Mouse (Mus musculus): Measurements from ENCODE around the gene Miox. TPM values are rescaled to one million over a fixed set of nuclear protein-coding genes. Genes with fewer than 3 reads are reported as not detected.
A peak's percentile ranks its signal among the peaks of the same experiment; 100 is the strongest.

The Miox gene
- total RNA-seq, 4 experiments from 2014 or later: 1.4 TPM; not detected in 2

DNA sequence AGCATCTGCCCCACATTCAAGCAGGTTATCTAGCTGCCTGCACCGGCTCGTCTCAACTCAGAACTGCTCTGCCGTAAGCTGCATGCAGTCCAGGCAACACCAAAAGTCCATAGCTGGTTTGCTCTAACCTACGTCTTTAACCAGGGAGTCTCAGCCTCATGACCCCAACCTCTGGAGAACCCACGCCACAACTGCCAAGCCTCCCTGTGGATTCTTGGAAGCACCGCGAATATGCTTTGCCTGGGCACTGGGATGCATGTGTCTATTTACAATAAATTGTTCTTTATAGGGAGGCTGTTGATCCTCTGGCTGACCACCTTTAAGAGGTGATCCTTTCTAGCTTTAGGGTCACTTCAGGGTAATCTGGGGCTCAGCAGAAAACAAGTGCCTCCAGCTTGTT lies 38.3 kb downstream of the Miox start:
- DNase-seq: no peak

DNA sequence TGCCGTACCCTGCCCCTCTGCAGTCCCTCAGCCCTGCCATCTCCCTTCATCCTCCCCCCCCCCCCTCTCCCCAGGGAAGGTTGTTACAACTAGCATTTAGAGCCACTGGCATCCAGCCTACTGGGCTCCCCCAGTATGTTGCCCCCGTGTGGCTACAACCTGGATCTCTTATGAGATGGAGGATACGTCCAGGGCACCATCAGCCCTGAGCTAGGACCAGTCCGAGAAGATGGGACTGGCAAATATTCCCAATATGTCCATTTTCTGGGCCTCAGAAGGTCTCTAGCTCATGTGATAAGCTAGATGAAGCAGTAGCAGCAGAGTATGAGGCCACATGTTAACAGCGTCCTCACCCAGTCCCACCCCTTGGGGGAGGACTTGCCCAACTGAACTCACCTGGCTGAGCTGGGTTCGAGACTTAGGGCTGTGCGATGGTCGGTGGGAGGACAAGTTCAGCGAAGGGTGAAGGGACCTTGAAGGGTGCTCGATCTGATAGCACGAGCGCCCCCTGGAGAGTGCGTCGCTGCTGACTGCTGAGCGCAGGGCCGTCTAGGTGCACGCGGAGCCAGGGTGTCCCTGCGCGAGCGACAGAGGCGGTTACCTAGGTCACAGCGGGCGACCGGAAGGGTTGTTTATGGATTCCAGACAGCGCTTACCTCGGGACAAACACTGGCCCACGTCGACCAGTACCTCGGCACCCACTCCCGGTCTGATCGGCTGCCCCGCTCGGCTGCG lies 39.0 kb downstream of the Miox start:
- DNase-seq: peak; percentile 83

DNA sequence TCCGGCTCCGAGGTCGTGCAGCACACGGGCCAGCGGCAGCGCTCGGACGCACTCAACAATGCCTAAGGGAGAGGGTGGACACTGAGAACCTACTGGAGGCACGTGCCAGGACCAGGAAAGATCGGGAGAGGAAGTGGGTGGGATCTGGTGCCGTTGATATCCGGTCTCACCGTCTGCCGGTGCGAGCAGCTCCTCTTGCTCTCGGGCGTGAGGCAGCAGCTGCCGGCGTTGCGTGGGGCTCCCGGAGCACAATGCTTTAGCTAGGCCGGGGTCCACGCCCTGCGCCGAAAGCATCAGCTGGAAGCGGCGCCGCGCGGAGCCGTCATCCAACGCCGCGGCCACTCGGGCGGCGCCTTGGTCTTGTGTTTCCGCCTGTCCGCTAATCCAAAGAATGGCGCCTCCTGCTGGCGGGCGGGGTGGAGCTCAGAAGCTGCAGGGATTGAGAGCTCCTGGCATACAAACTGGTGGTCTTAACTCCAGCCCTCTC lies 39.6 kb downstream of the Miox start, which contains the start of gene Sco2:
TSS of gene Sco2 (minus strand) at position 85 of the 487 bp plus-strand sequence.
- peak; percentile 86 for DNase-seq

- DNase-seq: no peak
Observed at GRCm38 (mm10) chr15:89374340-89374739, 40.1 kb downstream of the Miox start.

DNA sequence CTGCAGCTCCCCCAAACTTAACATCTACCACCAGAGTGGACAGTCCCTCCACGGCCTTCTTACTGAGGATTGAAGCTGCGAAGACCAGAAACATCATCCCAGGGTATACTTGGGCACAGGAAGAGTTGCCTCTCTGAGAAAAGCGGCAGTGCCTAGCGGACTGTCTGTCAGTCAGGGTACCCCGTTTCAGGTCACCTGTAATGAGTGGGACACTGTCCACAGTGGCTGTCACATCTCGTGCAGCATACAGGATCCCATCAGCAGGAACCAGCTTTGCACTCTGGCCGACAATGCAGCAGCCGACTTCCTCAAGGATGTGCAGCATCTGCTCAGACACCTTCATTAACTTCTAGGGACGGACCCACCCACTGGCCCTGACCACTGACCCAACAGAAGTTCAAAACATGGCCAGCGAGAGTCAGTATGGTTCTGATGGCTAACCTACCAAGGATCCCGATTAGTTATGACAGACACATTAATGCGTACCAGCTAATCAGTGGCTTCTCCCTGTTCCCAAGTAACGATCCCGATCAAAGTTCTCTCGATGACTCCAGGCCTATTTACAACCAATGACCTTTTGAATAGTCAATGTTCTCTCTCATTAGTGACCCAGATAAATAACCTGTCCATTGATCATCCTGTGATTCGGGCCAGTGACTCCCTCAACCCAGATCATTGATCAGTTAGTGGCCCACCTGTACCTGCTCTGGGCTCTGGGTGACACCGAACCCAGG lies 40.8 kb downstream of the Miox start:
- no peak for DNase-seq

DNA sequence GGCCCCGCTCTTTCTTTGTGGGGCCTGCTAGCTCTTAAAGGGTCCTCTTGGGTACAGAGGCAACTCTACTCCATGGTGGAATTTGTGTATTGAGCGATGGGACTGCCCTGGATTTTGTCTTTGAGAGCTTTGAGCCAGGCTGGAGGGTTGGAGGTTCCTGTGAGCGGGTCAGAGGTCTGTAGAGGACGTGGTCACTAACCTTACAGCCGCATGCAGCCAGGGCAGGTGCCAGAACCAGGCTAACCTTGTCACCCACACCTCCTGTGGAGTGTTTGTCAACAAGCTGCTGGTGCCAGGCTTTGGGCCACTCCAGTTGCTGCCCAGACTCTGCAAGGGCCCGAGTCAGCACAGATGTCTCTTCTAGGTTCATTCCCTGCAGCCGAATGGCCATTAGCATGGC lies 41.8 kb downstream of the Miox start:
- DNase-seq: no peak

- no peak for DNase-seq
Observed at GRCm38 (mm10) chr15:89376957-89377356, 42.8 kb downstream of the Miox start, which contains the start of gene Tymp. TSS of gene Tymp (minus strand) at chr15:89377039.

DNA sequence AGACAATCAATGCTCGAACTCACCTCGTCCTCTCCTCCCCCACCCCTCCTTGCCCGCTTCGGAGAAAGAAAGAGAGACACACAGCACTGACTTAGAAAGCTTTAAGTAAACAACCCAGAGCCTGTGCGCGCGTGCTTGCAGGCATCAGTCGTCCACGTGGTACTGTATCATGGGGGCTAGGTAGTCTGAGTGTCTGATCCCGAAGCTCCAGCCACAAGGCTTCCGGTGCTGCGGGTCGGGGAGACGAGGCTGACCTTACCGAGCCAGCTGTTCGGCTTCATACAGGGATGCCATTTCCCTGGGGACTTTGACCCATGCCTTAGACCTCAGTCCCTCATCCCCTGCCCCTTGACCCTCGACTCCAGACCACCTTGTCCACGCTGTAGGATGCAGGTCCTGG lies 43.2 kb downstream of the Miox start:
- DNase-seq: no peak

- DNase-seq: no peak
Observed at GRCm38 (mm10) chr15:89377938-89378828, 44.0 kb downstream of the Miox start.

DNA sequence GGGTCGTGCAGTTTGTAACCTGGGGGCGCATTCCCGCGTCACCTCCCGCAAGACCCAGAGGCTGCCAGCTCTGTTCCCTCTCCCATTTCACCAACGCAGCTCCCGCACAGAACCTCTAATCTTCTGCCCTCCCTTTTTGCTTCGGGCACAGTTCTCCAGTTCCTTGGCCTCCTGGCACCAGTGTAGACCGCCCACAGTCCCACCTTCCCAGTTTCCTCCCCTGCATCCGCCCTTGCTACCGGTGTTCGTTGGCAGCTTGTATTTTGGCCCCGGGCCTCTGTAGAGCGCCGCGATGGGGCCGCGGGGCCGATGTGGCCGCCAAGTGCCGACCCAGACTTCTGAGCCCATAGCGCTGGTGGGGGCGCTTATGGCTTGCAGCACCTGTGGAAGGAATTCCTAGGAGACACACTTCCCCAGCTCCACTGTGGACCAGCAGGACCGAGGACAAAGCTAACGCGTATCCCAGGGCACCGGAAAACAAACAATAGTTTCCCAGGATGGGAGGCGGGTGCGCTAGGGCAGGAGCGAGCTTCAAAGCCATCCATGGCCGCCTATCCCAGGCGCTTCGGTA lies 44.7 kb downstream of the Miox start, which contains the start of gene Odf3b:
TSS of gene Odf3b (minus strand) at position 452 of the 571 bp plus-strand sequence.
- DNase-seq: no peak

DNA sequence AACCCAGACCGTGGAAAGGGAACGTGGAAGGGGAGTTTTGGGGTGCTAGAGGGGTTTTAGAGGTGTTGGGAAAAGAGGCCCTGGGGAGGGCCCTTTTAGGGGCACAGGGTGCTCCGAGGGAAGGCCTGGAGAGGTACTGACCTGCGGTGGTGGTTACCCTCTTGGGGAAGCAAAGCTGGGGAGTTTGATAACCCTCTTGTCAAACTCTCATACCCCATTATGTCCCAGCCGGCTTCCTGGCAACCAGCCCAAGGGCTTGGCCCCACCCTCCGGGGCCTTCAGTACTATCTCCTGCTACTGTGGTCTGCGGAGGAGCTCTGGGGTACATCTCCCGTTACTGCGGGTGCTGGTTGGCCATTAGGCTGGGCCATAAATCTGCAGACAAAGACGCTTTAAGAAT lies 45.2 kb downstream of the Miox start:
- DNase-seq: no peak

DNA sequence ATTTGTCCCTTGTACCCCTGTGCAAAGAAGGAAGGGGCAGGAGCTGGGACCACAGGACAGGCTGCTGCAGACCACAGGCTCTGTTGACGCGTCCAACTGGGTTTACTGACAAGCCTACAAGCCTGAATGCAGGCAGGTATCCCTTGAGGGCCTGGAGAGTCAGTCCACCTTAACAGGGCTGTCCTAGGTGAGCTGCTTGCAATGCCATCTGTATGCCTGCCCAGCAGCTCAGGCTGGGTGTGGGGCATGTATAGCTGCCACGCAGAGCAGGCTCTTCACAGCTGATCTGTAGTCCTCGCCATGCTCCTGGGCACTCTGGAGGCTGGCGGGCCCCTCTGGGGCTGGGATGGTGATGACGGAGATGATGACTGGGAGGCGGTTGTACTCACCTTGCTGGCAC lies 50.4 kb downstream of the Miox start, which contains the start of gene Klhdc7b:
TSS of gene Klhdc7b (plus strand) at position 301 of the 400 bp plus-strand sequence.
- DNase-seq: no peak

Small RNA genes within 50 kb of the gene (microRNA-seq; reads per million reads assigned to microRNA genes)
- gene Mir6959: 0.18 to 0.84 reads per million in 2 experiments

Other genes with a start within 250 kb of the Miox start
- 10 to 100 TPM; 44.0 to 52.1 (median 46.1) TPM for gene Selenoo, start 245.3 kb upstream of the Miox start, total RNA-seq (2022)
- gene Tubgcp6, start 211.3 kb upstream of the Miox start, total RNA-seq (2022): 10 to 100 TPM; 16.0 to 24.6 (median 20.3) TPM
- 10 to 100 TPM; 13.2 to 23.1 (median 18.0) TPM for gene Hdac10, start 205.7 kb upstream of the Miox start, total RNA-seq (2022)
- 10 to 100 TPM; 10.5 to 22.7 (median 14.3) TPM for gene Mapk12, start 193.7 kb upstream of the Miox start, total RNA-seq (2022)
- gene Mapk11, start 184.8 kb upstream of the Miox start, total RNA-seq (2022): 1 to 10 TPM; 4.6 to 7.7 (median 6.3) TPM
- 100 to 1,000 TPM; 153 to 177 (median 157) TPM for gene Plxnb2, start 153.6 kb upstream of the Miox start, total RNA-seq (2022)
- gene Dennd6b, start 137.9 kb upstream of the Miox start, total RNA-seq (2022): 10 to 100 TPM in 1 of 4 experiments, 1 to 10 TPM in 3; 6.9 to 13.2 (median 8.9) TPM
- gene Ppp6r2, start 122.8 kb upstream of the Miox start, total RNA-seq (2022): 10 to 100 TPM; 46.8 to 89.2 (median 66.8) TPM
- 100 to 1,000 TPM in 2 of 4 experiments, 10 to 100 TPM in 2; 90.8 to 127 (median 101) TPM for gene Sbf1, start 19.1 kb upstream of the Miox start, total RNA-seq (2022)
- gene Adm2, start 11.7 kb upstream of the Miox start, total RNA-seq (2022): not detected
- gene Lmf2, start 21.3 kb downstream of the Miox start, total RNA-seq (2022): 10 to 100 TPM; 44.4 to 57.5 (median 48.6) TPM
- gene Ncaph2, start 21.3 kb downstream of the Miox start, total RNA-seq (2022): 10 to 100 TPM; 79.1 to 93.1 (median 87.8) TPM
- 10 to 100 TPM; 18.7 to 28.6 (median 24.6) TPM for gene Sco2, start 39.4 kb downstream of the Miox start, total RNA-seq (2022)
- gene Tymp, start 42.6 kb downstream of the Miox start, total RNA-seq (2022): under 1 TPM; 0.22 to 0.73 (median 0.51) TPM
- under 1 TPM; 0.34 to 0.73 (median 0.43) TPM for gene Odf3b, start 44.9 kb downstream of the Miox start, total RNA-seq (2022)
- under 1 TPM in 1 of 4 experiments, not detected in 3; 0.09 TPM for gene Klhdc7b, start 50.5 kb downstream of the Miox start, total RNA-seq (2022)
- gene Syce3, start 76.1 kb downstream of the Miox start, total RNA-seq (2022): not detected
- gene Cpt1b, start 91.5 kb downstream of the Miox start, total RNA-seq (2022): 10 to 100 TPM in 3 of 4 experiments, 1 to 10 TPM in 1; 6.3 to 68.6 (median 53.1) TPM
- 1 to 10 TPM; 1.1 to 2.3 (median 1.9) TPM for gene C730034F03Rik, start 95.2 kb downstream of the Miox start, total RNA-seq (2022)
- gene Gm44502, start 95.3 kb downstream of the Miox start, total RNA-seq (2022): 1 to 10 TPM in 2 of 4 experiments, not detected in 2; 1.2 to 1.5 TPM
- gene Chkb, start 95.5 kb downstream of the Miox start, total RNA-seq (2022): 10 to 100 TPM; 47.0 to 76.2 (median 66.7) TPM
- 10 to 100 TPM; 14.3 to 19.0 (median 15.0) TPM for gene Mapk8ip2, start 119.5 kb downstream of the Miox start, total RNA-seq (2022)
- gene Arsa, start 143.0 kb downstream of the Miox start, total RNA-seq (2022): 10 to 100 TPM; 16.9 to 32.5 (median 21.6) TPM
- gene Shank3, start 165.2 kb downstream of the Miox start, total RNA-seq (2022): 10 to 100 TPM; 29.1 to 61.2 (median 42.8) TPM
- 1 to 10 TPM in 1 of 4 experiments, under 1 TPM in 3; 0.17 to 1.4 (median 0.71) TPM for gene Acr, start 233.9 kb downstream of the Miox start, total RNA-seq (2022)

Measured in adrenal gland, adult 8-10 months (tissue).